Comparison of ENCODE assay signal across 21 mouse cellular contexts in genomic region chr16:15259474-15259873, GRCm38 (mm10). TPM values are rescaled to one million over a fixed set of nuclear protein-coding genes. Genes with fewer than 3 reads are reported as not detected.
DNase-seq lines count a peak whose midpoint lies in the region; ATAC-seq and TF ChIP-seq lines count a peak whose summit lies in the region.
"Had no signal": no experiment of that assay in that cellular context is flagged by ENCODE, and none has a peak within 500 bp of the region (broad histone marks: within the 10 kb centered on the region; RNA-seq: fewer than 3 reads in every experiment).

No protein-coding gene starts in this region.

- H3K9ac ChIP-seq in kidney, embryonic 14.5 days (ENCODE audit: low read depth, low read length) = no peak overlapping the region
- no peak overlapping the region for H3K9ac ChIP-seq in forebrain, embryonic 14.5 days (ENCODE audit: low read length)
- H3K9ac ChIP-seq: forebrain, embryonic 13.5 days; hindbrain, embryonic 14.5 days had no signal

- no peaks in the 10 kb centered on the region for H3K9me3 ChIP-seq in kidney, embryonic 14.5 days (ENCODE audit: control insufficient read depth, low read length)
- H3K9me3 ChIP-seq in limb, embryonic 10.5 days (replicated peaks) = no peaks in the 10 kb centered on the region
- no peaks in the 10 kb centered on the region for H3K9me3 ChIP-seq in forebrain, embryonic 14.5 days (replicated peaks; ENCODE audit: control insufficient read depth, low read length)
- H3K9me3 ChIP-seq: forebrain, embryonic 13.5 days had no signal

- H3K4me1 ChIP-seq in kidney, embryonic 14.5 days (ENCODE audit: control insufficient read depth, insufficient read depth, low read length) = peaks cover 5% of the 10 kb centered on the region; the same call in 1 of the 2 replicates
- H3K4me1 ChIP-seq in kidney, adult 2 months (ENCODE audit: control insufficient read depth, insufficient read depth, low read length) = no peaks in the 10 kb centered on the region
- H3K4me1 ChIP-seq in limb, embryonic 10.5 days = peaks cover 12% of the 10 kb centered on the region
- no peaks in the 10 kb centered on the region for H3K4me1 ChIP-seq in forebrain, embryonic 14.5 days (ENCODE audit: control insufficient read depth, insufficient read depth, low read length)
- H3K4me1 ChIP-seq: forebrain, embryonic 13.5 days had no signal

- H3K4me3 ChIP-seq in kidney, embryonic 14.5 days (ENCODE audit: low read length) = no peak overlapping the region
- H3K4me3 ChIP-seq in kidney, adult 2 months (ENCODE audit: insufficient read depth, low read depth, low read length) = no peak overlapping the region
- H3K4me3 ChIP-seq in limb, embryonic 10.5 days = no peak overlapping the region
- H3K4me3 ChIP-seq in forebrain, embryonic 14.5 days (ENCODE audit: low read depth, low read length) = no peak overlapping the region
- H3K4me3 ChIP-seq: forebrain, embryonic 13.5 days had no signal

- peak overlapping the region; percentile 4; the same call in 1 of the 2 replicates for H3K27ac ChIP-seq in kidney, embryonic 14.5 days (ENCODE audit: low read depth, low read length)
- H3K27ac ChIP-seq in kidney, adult 2 months (ENCODE audit: insufficient read depth, low read depth, low read length) = no peak overlapping the region
- peak overlapping the region; percentile 53; the same call in 1 of the 2 replicates for H3K27ac ChIP-seq in limb, embryonic 10.5 days
- H3K27ac ChIP-seq in forebrain, embryonic 14.5 days (ENCODE audit: low read depth, low read length) = no peak overlapping the region
- H3K27ac ChIP-seq: forebrain, embryonic 13.5 days; hindbrain, embryonic 14.5 days had no signal

- no peak for TF ChIP-seq CTCF in kidney, adult 2 months (conservative IDR thresholded peaks at IDR 0.05; ENCODE audit: insufficient read depth, insufficient read length, low read depth, low read length)

- 24% methylated on average over 6 of the region's 6 CpGs for WGBS in kidney, embryonic 14.5 days
- 26% methylated on average over 6 of the region's 6 CpGs for WGBS in kidney, adult 2 months
- 47% methylated on average over 6 of the region's 6 CpGs for WGBS in limb, embryonic 10.5 days
- 57% methylated on average over 6 of the region's 6 CpGs for WGBS in forebrain, embryonic 14.5 days

- H3K27me3 ChIP-seq in kidney, embryonic 14.5 days (ENCODE audit: control insufficient read depth, insufficient read depth, low read length) = no peaks in the 10 kb centered on the region
- H3K27me3 ChIP-seq in kidney, adult 2 months (replicated peaks; ENCODE audit: control insufficient read depth, insufficient read depth, low read length) = no peaks in the 10 kb centered on the region
- no peaks in the 10 kb centered on the region for H3K27me3 ChIP-seq in limb, embryonic 10.5 days (ENCODE audit: low read depth, poor library complexity, severe bottlenecking)
- no peaks in the 10 kb centered on the region for H3K27me3 ChIP-seq in forebrain, embryonic 14.5 days (replicated peaks; ENCODE audit: control insufficient read depth, insufficient read depth, low read length)
- H3K27me3 ChIP-seq: forebrain, embryonic 13.5 days had no signal

- peak; percentile 91 for ATAC-seq in kidney, embryonic 14.5 days (ENCODE audit: low FRiP score, low TSS enrichment)
- no peak for ATAC-seq in forebrain, embryonic 14.5 days
- no peak for ATAC-seq in megakaryocyte-erythroid progenitor cell, adult 5-6 weeks (replicated peaks; ENCODE audit: low FRiP score, low TSS enrichment, poor library complexity, severe bottlenecking)
- ATAC-seq: forebrain, embryonic 13.5 days had no signal

- H3K36me3 ChIP-seq in kidney, embryonic 14.5 days (ENCODE audit: control insufficient read depth, insufficient read depth, low read length) = no peaks in the 10 kb centered on the region
- no peaks in the 10 kb centered on the region for H3K36me3 ChIP-seq in kidney, adult 2 months (ENCODE audit: control insufficient read depth, insufficient read depth, low read length)
- no peaks in the 10 kb centered on the region for H3K36me3 ChIP-seq in limb, embryonic 10.5 days
- H3K36me3 ChIP-seq in forebrain, embryonic 14.5 days (ENCODE audit: control insufficient read depth, insufficient read depth, low read length) = no peaks in the 10 kb centered on the region

- DNase-seq in kidney, adult 2 months = no peak
- peak; percentile 43 for DNase-seq in lung, postnatal 10 days
- DNase-seq in lung, adult 18-20 months = no peak
- peak; percentile 35 for DNase-seq in limb, embryonic 10.5 days (ENCODE audit: low spot score)
- no peak for DNase-seq in forebrain, embryonic 14.5 days (ENCODE audit: low spot score)
- DNase-seq: adrenal gland, adult 8-10 months; cerebellum, adult 18-20 months; right cerebral cortex, postnatal 14 days had no signal

- TF ChIP-seq POLR2A in kidney, adult 2 months (IDR thresholded peaks at IDR 0.05; ENCODE audit: low read depth, low read length) = no peak

- no peak overlapping the region for H3K4me2 ChIP-seq in kidney, embryonic 14.5 days (replicated peaks; ENCODE audit: low read depth, low read length)
- no peak overlapping the region for H3K4me2 ChIP-seq in forebrain, embryonic 14.5 days (ENCODE audit: low read length)
- H3K4me2 ChIP-seq: forebrain, embryonic 13.5 days; hindbrain, embryonic 14.5 days had no signal

RNA-seq across cellular contexts. Expression of gene Gm21897, which starts 57.8 kb away (rescaled TPM):
- polyA plus RNA-seq in kidney, embryonic 14.5 days (2014; fragmentation: Nextera tagmentation; extraction: Ambion mirVana) = not detected in 2 replicates
- not detected in 2 replicates for polyA plus RNA-seq in kidney, adult 2 months (2012; rRNA removed)
- not detected in 2 replicates for polyA plus RNA-seq in limb, embryonic 10.5 days (2016; fragmentation: Nextera tagmentation; extraction: Ambion mirVana)
- not detected in 2 replicates for polyA plus RNA-seq in forebrain, embryonic 14.5 days (2014; fragmentation: Nextera tagmentation; extraction: Ambion mirVana)
- total RNA-seq in megakaryocyte-erythroid progenitor cell, adult 5-6 weeks (2014; fragmentation: Nextera tagmentation) = not detected in 2 replicates
- not detected in 2 replicates for total RNA-seq in megakaryocyte-erythroid progenitor cell, adult 5-6 weeks (2017)
- total RNA-seq: adrenal gland, adult 8-10 months; gastrocnemius, adult 18-20 months; granulocyte monocyte progenitor cell, adult 5-6 weeks; layer of hippocampus, adult 18-20 months; MEL; midbrain, postnatal 0 days had no signal
- polyA plus RNA-seq: forebrain, embryonic 13.5 days; heart, postnatal 0 days; hindbrain, embryonic 14.5 days; liver, adult 2 months; midbrain, postnatal 0 days; neural tube, embryonic 11.5 days; urinary bladder, adult 2 months had no signal

Comparison
In these comparisons a context has a peak if more than half of its experiments do, and no peak if none do; other contexts are left out.
1. H3K27ac ChIP-seq: peak in kidney, embryonic 14.5 days (single experiment) and limb, embryonic 10.5 days (single experiment); none in kidney, adult 2 months (single experiment) and forebrain, embryonic 14.5 days (single experiment).
2. DNase-seq: peak in lung, postnatal 10 days (single experiment) and limb, embryonic 10.5 days (single experiment); none in kidney, adult 2 months (single experiment), lung, adult 18-20 months (0 of 2) and forebrain, embryonic 14.5 days (single experiment).